Mouse (Mus musculus): ENCODE results near the gene Kcnk13.

- no peak for TF ChIP-seq POLR2A (IDR thresholded peaks at IDR 0.05; ENCODE audit: low read depth, low read length)
- TF ChIP-seq CTCF (conservative IDR thresholded peaks at IDR 0.05 in 1 of 2, IDR thresholded peaks at IDR 0.05 in 1 of 2; ENCODE audit: low read depth in 2 of 2, low read length in 2 of 2): no peak
- peak; percentile 56; the same call in 1 of the 2 replicates for TF ChIP-seq ETS1 (conservative IDR thresholded peaks at IDR 0.05; ENCODE audit: low read depth, low read length)
- TF ChIP-seq RAD21 (IDR thresholded peaks at IDR 0.05; ENCODE audit: low read depth, low read length): no peak
- TF ChIP-seq MAX (IDR thresholded peaks at IDR 0.05; ENCODE audit: low read length): no peak
These were observed 28.1 kb downstream of the Kcnk13 start for GRCm38 (mm10) chr12:99992362-99992862.

Data from CH12.LX (cell line).